Mouse (Mus musculus) CD8-positive naive resting alpha-beta T cell, adult 2 months (primary cell): Measurements from ENCODE around the gene Tsc1.

Source experiments
- DNase-seq, 2 experiments: peaks; one replicate each; pipeline ENCODE4 v3.0.0; 2022; ENCODE audit warnings: low read depth in 2 of 2, low spot score in 2 of 2

The Tsc1 gene

DNA sequence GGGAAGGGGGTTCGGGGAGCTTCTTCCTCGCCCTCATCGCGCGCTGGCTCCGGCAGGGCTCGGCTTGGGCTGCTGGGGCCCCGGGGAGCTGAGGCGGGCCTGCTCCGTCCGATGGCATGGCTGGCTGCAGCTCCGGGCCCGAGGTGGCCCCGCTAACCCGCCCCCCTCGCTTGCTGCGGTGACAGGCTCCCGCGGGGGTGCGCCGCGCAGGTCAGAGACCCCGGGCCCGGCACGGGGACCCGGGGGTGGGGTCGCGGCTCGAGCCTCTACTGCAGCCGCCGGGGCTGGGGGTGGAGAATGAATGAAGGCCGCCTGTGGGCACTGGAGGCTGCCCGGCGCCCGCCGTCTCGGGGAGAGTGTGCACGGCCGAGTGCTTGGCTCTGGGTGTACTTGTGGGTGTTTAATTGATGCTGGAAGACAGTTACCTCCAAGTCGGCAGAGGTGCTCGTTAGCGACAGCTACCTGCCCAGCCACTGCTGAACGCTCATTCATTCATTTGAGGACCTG lies 460 bp downstream of the Tsc1 start:
- DNase-seq, result no peak

DNA sequence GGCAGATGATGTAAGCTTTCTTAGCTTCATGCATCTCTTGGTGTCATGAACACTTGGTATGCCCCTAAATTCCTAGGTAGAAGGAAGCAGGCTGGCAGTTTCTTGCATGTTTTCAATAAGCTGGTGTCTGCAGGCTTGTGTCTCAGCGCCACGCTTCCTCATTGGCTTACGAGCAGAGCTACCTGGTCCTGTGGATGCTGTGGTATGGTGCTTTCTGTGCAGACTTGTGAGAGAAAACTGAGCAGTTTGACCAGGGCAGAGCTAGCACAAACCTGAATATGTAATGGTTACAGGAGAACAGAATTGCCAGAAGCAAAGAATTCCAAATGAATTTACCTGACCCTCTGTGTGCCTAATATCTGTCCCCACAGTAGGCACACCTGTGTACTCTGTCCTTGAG lies 2.1 kb downstream of the Tsc1 start:
- no peak for DNase-seq

DNA sequence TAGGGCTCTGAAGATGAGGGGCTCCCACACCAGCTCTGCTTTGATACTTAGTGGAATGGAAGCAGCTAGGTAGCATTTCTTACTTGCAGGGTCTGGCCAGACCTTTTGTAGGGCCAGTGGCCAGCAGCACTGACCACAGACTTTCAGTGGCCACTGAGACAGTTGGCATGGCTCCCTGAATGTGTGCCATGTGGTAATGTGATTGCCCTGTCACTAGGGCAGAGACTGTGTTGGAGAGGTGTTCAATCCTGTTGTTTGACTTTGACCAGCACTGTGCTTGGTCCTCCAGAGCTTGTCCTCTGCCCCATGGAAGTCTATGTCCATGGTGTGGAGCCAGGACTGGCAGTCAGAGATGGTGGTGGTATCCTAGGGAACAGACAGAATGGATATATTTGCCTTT lies 9.5 kb downstream of the Tsc1 start:
- no peak for DNase-seq

DNA sequence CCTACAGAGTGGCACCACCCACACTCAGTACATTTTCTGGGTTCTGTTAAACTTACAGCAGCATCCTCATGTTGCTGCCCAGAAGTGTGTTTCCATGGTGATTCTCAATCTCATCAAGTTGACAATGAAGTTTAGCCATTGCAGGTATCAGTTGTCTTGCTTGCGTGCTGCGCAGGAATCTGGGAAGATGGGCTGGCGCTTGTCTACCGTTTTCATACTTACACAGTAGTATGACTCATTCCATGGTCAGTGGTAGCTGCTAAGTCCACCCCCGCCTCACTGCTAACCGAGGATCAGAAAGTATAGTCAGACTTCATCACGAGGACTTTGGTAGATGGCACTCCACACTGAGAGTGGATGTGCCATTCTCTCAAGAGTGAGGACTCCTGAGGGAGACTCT lies 12.3 kb downstream of the Tsc1 start:
- DNase-seq, result no peak

DNA sequence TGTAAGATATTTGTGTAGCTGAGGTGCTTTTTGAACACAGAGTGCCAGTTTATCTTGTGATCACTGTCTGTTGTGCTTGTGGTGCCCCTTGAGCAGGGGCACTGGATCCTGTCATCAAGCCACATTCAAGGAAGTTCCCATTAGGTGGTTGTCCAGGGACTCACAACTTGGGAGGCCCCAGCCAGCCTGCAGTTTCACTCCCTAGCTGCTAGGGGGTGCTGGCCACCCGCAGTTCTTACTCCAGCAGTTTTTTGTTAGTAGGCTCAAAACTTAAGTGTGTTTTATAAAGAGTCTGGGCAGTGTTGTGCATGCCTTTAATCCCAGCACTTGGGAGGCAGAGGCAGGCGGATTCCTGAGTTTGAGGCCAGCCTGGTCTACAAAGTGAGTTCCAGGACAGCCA lies 13.3 kb downstream of the Tsc1 start:
- DNase-seq, result peak; percentile 13 to 25

DNA sequence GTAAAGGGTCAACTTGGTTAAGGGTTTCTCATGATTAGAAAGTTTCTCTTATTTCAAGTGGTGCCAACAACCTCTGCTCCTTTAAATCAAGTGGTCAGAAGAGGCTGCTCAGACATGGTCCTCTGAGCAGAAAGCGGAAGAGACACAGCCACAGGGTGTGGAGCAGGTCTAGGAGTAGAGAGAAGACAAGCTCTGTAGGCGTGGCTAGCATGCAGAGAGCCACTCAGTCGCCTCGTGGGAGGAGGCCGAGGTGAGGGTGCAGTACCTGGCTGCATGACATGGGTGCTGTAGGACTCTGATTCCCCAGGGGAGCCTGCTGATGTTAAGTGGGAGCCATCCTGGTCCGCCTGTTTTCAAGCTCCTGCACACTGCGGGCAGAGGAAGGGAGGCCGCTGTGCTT lies 15.2 kb downstream of the Tsc1 start:
- no peak for DNase-seq

DNA sequence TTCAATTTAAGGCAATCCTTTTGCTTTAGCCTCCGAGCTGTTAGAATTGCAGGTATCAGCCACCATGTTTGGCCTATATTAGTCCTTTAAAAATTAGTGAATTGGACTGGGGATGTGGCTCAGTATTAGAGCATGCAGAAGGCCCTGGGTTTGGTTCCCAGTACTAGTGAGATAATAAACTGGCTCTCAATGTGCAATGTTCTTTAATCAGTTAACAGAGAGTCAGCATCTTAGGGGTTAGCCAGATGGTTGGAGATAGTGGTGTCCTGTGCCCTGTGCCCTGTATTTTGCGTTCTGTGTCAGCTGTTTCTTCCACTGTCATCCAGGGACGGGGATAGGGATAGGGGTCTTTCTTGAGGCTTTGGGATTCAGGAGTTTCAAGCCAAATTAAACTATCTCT lies 21.9 kb downstream of the Tsc1 start:
- DNase-seq, result no peak

DNA sequence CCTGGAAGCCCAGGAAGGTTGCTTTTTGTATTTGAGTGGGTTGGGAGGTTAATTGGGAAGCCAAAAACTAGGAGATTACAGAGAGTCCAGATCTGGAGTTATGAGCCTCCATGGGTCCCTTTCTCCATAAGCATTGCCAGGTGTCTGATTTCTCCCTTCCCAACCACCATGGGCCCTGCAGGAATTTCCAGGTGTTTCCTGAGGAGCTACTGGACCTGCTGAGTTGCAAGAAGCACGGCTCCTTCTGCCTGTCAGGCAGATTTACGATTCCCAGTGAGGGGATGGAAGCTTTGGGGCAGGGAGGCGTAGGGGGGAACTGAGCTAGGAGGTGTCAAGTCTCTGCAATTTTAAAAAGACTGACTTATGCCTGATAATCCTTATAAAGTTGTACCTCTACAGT lies 24.8 kb downstream of the Tsc1 start:
- DNase-seq, result no peak

DNA sequence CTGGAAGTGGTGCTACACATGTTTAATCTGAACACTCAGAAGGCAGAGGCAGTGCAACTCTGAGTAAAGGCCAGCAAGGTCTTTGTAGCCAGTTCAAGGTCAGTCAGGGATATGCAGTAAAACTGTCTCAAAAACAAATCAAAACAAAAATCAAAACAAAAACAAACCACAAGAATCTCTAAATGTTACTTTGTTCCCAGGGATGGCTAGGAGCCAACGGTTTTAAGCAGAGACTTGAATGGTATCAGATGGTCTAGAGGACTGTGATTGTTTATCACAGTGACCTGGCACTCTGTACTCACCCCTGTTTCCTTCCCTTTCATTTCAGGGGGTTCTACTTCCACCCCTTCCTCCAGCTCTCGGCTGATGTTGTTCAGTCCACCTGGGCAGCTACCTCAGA lies 30.4 kb downstream of the Tsc1 start:
- DNase-seq, result no peak

DNA sequence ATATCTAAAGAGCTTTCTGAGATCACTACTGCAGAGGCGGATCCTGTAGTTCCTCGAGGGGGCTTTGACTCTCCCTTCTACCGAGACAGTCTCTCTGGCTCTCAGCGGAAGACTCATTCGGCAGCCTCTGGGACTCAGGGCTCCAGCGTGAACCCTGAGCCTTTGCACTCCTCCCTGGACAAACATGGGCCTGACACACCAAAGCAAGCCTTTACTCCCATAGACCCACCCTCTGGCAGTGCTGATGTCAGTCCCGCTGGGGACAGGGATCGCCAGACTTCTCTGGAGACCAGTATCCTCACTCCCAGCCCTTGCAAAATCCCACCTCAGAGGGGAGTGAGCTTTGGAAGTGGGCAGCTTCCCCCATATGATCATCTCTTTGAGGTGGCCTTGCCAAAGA lies 35.0 kb downstream of the Tsc1 start:
- DNase-seq, result no peak

DNA sequence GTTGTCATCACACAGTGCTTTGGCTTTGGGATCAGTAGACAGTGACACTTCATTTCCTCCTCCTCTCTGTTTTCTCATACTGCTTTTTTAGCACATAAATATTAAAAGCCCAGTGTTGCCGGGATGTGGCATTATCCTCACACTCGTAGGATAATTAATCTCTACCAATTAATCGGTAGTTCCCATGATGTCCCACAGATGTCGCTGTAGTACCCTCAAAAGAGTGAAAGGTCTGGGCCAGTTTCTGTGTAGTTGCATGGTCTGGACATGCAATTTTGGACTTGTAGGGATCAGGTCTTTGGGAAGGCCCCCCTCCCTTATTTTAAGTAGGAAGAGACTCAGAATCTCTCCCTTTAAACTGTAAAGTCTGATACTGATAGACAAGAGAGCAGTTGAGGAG lies 39.7 kb downstream of the Tsc1 start:
- no peak for DNase-seq

DNA sequence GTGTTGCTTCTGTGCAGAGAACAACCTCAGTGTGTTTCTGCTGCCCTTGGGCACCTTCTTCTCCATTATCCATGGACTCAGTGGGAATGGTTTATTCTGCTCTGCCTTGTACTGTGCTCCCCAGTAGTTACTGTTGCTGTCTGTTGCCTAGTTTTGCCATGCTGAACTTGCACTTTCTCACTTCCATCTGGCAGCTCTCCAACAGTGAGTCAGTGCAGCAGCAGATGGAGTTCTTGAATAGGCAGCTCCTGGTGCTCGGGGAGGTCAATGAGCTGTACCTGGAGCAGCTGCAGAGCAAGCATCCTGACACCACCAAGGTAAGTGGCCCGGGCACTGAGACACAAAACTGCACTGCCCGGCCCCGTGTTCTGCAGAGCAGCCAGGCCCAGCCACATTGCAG lies 40.7 kb downstream of the Tsc1 start:
- DNase-seq, result no peak

DNA sequence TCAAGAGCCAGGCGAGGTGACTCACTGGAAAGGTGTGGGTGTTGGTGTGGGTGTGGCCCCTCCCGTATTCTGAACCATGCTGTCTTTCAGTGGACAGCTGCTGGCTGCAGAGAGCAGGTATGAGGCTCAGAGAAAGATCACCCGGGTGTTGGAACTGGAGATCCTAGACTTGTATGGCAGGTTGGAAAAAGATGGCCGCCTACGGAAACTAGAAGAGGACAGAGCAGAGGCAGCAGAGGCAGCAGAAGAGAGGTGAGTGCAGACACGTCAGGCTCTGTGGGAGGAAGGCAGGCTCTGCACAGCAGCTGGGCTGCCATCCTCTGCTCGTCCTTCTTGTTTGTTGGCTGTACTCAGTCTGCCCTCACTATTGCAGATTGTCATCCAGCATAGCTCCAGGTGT lies 44.9 kb downstream of the Tsc1 start:
- no peak for DNase-seq

DNA sequence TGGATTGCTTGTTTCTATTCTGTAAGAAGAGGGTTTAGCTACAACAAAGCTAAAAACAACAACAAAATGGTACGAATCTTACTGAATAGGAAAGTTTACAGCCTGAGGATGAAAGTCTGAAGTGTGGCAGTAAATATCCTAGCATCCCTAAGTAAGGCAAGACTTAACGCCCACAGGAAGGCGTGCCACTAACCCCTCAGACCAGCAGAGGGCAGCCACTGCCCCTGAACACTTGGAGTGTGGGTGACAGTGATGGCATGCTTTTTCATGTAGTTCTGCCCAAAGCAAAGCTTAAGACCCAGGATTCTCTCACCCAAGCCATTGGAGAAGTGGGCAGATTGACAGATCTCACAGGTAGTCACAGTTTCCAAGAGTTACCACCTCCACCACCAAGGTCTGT lies 47.4 kb downstream of the Tsc1 start:
- no peak for DNase-seq

DNA sequence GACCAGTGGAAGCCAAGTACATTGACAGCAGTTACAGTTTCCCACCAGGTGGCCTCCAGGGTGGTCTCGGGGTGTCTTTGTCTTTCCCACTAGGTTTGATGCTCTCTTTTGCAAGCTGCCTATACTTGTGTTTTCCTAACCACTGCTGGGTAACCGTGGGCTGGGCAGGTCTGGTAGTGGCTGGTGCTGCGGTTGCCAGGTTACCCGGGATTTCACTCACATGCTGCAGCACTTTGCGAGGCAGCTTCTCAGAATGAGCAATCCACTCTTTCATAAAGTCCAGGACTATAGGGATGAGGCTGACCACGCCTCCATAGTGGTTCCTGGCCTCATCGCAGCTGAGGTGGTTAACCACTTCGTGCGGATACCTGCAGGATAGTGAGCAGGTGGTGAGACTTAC lies 51.7 kb downstream of the Tsc1 start:
- DNase-seq, result no peak

DNA sequence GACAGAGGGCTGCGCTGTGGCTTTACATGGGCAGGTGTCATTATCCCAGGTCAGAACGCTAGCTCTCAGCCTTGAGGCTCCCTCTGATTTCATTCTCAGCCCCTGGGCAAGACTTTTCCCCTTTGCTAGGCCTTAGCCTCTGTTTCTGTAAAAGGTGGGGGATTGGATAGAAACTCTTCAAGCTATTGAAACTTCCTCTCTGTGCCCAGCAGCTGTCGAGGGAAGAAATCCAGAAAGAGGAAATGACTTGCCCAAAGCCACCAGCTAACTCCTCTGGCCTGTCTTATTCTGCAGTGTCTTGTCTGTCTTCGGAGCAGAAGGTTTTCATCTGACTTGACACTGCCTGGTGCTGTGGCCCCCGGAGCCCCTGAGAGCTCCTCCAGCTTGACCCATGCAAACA lies 57.5 kb downstream of the Tsc1 start:
- DNase-seq, result no peak

DNA sequence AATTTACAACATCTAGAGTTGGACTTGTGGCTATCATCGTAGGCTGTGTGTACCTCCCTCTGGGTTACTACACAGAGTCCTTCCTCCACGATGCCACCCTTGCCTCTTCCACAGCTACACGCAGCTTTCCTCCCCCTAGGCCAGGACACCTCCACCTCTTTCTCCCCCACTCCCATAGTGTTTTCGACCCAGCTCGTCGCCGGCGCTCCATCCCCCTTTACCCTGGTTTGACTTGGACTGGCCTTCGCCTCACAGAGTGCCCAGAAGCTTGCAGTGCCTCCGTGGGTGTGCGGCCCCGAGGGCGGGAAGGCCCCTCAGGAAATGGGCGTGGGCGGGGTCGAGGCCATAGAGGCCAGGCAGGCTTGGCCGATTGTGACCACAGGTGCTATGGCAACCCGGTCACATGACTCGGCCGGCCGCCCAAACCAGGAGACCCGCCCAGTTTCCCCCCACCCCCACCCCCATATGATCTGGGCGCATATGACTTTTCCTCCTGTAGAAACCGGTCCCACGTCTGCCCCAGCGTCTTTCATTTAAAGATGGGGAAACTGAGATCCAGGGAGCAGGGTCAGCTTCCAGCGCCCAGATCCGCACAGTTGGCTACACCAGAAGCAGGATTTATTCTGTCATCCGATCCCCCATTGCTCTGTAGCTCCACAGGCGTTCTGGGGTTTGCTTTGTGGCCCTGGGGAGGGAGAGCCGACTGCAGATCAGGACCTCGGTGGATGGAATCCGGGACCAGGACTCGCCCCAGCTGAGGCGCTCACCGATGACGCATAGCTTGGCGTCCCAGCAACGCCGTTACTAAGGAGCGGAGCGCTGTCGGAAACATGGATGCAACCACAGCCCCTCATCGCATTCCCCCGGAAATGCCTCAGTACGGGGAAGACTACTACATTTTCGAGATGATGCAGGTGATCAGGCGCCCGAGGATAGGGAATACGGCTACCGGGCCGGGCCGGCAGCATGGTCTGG lies 58.6 kb downstream of the Tsc1 start, which contains the start of the genes Spaca9 and Ak8:
Gene Spaca9, minus strand, starts transcription at position 367 of the 975 bp plus-strand sequence.
Gene Ak8, plus strand, starts transcription at position 804 of the 975 bp plus-strand sequence.
- peak; percentile 9 to 21 for DNase-seq

DNA sequence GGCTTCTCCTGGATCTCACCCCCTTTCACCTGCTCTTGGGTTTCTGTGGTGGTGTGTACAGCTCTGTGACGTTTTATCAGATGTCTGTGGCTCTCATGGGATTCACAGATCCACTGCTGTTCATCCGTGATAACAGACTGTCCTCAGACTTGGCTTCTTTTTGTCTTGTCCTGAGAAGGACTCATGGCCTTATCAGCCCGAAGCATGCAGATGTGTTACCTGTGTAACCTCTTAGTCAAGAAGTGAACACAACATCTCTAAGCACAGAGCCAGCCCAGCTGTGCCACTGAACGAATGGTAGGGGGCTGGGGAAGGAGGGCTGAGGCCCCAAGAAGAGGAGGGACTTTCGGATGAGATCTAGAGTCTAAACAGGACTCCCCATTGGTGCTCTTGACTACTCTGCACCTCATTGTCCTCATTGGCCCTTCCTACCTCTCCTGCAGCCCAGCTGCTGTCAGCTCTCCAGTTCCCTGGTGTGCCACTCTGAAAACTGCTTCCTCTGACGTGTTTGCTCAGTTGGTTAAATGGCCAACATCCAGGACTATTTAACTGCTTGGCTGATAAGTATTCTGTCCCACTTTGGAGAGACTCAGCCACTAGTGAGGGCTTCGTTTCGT lies 60.7 kb downstream of the Tsc1 start:
- no peak for DNase-seq

DNA sequence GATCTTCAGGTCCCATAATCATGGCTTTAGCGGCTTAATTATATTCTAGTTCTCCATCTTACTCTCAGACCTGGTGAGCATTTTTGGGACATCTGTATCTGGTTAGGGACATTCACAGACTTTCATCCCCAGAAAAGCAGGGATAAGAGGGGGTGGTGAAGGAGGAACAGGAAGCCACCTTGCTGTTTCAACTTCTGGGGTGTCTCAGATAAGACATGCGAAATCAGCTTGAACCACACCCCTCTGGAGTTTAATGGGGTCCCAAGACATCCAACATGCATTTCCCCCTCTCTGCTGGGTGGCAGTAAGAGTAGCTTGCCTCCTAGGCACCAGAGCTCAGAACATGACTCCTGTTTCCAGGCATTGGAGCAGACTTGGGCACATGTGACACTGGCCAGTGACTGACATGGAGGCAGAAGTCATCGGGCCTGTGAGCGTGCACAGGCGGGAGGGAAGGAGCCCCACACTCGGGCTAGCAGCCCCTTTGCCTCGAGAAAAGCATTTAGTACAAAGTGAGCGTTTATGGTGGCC lies 65.1 kb downstream of the Tsc1 start:
- no peak for DNase-seq

DNA sequence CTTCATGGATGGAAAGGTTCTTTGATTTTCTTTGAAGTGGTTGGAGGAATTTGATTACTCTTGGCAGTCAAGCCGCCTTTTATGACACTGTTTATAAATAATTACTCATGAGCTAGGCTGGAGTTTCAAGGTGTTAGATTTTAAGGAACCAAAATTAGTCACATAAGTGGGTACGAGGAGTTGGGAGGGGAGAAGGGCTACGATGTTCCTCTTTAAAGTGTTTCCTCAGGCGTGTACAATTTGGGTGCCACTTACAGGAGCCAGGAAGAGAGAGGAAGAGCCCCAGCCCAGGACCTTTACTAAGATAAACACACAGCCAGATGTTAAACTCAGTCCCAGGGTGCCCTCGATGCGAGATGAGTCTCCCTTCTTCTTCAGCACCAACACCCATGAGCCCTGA lies 65.8 kb downstream of the Tsc1 start:
- no peak for DNase-seq

DNA sequence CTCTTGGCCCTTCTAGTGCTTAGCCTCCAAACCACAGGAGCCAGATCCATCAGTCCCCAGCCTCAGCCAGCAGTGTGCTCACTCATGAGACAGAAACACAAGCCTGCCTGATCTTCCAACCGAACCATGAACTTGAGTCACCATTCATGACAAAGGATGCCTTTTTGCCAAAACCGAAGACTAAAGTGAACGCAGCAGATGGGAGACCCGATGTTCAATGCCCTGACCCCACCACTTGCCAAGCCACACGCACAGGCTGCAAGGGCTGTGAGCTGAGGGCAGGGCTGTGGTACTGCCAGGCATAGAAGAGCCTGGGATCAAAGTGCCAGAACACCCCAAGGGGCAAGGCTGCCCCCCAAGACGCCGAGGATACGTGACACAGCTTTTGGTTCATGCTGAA lies 72.0 kb downstream of the Tsc1 start:
- no peak for DNase-seq

DNA sequence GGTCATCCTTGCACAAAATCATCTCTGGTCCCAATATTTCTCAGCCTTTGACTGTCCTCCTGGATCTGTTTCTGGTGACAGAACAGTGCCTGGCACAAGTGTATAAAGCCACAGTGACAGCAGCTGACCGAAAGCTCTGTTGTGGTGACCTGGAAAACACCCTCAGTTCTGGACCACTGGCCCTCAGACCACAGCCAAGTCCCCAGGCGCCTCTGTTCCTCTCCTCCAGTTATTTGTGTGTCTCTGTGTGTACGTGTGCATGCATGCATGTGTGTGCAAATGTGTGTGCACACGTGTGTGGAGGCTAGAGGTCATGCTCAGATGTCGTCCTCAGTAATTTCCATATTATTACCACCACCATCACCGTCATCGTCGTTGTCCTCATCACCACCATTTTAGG lies 81.4 kb downstream of the Tsc1 start:
- no peak for DNase-seq
